Mouse (Mus musculus): ENCODE results near the gene Clic5.

The Clic5 gene

DNA sequence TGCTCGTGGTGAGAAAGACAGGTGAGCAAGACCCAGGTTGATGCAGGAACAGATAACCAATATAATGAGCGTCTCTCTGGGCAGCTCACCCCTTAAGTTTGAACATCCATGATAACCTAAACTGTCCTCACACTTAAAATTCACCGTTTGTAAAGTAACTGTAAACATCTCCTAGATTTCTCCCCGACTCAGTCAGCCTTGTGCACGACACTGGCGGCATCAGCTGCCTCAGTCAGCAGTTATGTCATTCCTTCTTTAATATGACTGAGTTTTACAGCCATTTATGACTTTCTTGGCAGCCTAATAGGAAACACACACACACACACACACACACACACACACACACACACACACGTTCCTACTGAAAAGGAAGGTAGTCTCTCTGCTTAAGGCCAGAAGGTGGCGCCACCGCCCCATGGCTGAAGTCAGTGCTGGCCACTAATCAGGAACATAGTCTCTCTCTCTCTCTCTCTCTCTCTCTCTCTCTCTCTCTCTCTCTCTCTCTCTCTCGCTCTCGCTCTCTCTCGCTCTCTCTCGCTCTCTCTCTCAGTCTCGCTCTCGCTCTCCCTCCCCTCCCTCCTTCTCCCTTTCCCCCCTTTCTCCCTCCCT lies 73.3 kb downstream of the Clic5 start:
- DNase-seq (ENCODE audit: low read depth in 2 of 2, low spot score in 2 of 2) = peak in 1 of 2 experiments; percentile 6

DNA sequence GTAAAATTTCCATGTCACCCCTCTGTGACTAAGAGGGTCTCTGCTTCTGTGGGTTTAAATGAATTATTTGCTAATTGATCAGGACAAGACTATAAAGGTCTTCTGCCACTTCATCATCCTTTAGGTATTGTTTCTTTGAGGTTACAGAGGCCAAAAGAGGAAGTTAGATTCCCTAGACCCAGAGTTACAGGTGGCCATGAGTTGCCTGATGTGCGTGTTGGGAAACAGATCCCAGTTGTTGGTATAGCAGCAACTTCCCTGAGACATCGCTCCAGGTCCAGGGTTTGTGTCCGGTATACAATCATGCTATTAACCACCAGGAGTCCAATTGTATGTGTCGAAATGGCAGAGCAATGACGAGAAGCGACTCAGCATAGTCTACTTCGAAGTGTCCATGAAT lies 81.7 kb downstream of the Clic5 start:
- DNase-seq (ENCODE audit: low read depth in 2 of 2, low spot score in 2 of 2) = no peak

DNA sequence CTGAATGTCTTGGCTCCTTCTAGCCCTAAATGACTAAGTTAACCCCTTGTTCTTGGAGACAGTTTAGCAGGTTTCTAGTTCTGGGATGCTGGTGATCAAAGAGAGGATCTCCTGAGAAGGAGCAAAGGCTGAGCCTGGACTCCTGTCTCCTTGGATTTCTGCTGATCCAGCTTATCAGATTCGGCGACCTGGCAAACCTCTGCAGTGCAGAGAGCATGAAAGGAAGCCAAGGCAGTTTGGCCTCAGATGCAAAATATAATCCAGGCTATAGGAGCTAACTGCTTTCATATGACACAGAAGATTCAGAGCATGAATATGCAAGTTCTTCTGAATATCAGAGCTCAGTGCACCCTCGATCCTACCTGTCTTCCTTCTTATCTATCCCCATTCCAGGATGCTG lies 83.0 kb downstream of the Clic5 start:
- no peak for DNase-seq (ENCODE audit: low read depth in 2 of 2, low spot score in 2 of 2)

DNA sequence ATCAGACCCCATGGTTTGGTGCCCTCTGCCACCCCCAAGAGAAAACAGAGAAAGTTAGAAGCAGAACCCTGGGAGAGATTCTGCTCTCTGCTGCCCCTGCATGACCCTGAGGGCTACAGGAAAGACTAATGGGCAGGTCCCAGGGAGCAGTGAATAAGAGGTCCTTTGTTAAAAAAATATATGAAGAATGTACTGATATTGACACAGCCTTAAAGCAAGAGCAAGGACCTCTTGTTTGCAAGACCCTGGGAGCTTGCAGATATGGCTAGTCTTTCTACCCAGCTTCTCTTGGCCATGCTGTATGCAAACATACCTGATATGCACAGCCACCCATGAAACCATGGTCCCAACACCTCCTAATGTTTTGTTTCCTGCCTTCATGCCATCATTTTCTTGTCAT lies 86.4 kb downstream of the Clic5 start:
- DNase-seq (ENCODE audit: low read depth in 2 of 2, low spot score in 2 of 2) = no peak

DNA sequence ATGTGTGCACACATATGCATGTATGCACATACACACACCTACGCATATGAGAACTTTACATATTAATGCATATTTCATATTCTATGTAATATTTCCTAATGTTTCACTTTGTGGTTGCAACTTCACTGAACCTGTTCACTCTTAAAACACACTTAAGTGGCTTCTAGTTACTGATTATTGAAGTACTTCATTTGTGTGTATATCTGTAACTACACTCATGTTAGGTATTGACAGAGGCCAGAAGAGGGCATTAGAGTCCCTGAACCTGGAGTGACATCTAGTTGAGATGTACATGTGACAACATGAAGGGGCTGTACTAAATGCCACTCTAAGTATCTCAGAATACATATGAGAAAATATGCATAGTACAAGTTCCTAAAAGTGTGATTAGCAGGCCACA lies 99.9 kb downstream of the Clic5 start:
- DNase-seq (ENCODE audit: low read depth in 2 of 2, low spot score in 2 of 2) = no peak

DNA sequence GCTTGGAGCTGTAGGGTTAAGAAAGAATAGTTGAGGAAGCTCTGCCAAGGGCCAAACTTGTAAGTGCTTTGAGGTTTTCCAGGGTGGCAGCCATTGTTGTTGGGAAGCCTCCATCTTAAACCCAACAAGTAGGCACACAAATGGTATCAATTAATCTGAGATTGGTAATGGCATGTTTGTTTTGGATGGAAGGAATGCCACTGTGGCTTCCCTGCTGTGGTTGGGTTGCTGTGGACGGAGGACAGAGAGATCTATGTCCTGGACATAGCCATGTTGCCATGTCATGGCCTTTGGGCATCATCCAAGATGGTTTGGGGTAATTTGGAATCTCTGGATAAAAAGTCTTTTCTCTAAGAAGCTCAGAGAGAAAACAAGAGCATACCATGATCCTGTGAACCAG lies 108.8 kb downstream of the Clic5 start:
- DNase-seq (ENCODE audit: low read depth in 2 of 2, low spot score in 2 of 2) = no peak

GRCm38 (mm10) chr17:44300236-44300635 lies 111.9 kb downstream of the Clic5 start:
- DNase-seq (ENCODE audit: low read depth in 2 of 2, low spot score in 2 of 2) = no peak

- DNase-seq (ENCODE audit: low read depth in 2 of 2, low spot score in 2 of 2) = no peak
Measured at GRCm38 (mm10) chr17:44300723-44301122, 112.3 kb downstream of the Clic5 start.

GRCm38 (mm10) chr17:44301224-44301811 lies 112.9 kb downstream of the Clic5 start:
- DNase-seq (ENCODE audit: low read depth in 2 of 2, low spot score in 2 of 2) = no peak

GRCm38 (mm10) chr17:44304076-44304475 lies 115.7 kb downstream of the Clic5 start:
- no peak for DNase-seq (ENCODE audit: low read depth in 2 of 2, low spot score in 2 of 2)

DNA sequence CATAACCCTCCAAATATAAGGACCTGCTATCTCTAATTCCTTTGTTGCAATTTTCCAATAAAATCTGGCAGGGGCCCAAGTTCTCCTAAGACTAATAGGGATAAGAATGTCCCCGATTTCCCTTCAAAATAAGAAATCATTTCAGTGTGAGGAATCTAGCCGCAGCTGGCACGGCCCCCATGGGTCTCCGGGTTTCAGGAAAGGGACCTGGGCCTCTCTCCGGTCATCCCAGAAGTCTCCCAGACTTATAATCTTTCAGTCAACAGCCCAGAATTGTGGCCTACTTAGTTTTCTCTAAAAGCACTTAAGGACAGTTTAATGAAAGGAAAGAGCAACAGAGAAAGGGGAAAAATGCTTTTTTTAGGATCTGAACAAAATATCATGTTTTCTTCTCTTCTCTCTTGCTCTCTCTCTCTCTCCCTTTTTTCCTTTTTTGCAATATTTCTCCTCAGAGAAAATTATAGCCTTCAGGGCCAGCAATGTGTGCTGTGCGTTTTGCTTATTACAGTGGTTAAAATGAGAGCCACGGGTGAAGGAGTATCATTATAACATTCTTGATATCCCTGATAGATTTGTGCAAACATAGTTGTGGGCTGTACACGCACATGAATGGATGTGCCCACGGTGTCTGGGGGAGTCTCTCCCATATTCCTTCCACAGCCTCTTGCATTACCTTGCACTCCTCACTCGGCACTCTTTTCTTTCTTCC lies 121.7 kb downstream of the Clic5 start:
- DNase-seq (ENCODE audit: low read depth in 2 of 2, low spot score in 2 of 2) = no peak

GRCm38 (mm10) chr17:44325314-44325713 lies 136.9 kb downstream of the Clic5 start:
- no peak for DNase-seq (ENCODE audit: low read depth in 2 of 2, low spot score in 2 of 2)

GRCm38 (mm10) chr17:44327279-44328146 lies 139.1 kb downstream of the Clic5 start:
- DNase-seq (ENCODE audit: low read depth in 2 of 2, low spot score in 2 of 2) = no peak

DNA sequence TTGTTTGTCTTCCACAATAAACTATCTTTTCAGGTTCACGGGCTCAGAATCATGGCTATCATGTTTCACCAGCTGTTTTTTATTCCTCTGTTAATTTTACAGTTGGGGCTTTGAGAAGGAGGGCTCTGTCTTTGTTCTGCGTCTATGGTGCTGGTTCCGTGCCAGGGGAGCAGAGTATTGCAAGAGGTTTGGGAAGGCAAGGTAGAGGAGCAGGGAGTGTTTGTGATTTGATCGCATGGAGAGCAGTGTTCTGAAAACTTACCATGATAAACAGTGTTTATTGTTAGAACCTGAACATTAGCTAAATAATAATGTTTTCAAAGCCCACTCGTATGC lies 139.7 kb downstream of the Clic5 start:
- no peak for DNase-seq (ENCODE audit: low read depth in 2 of 2, low spot score in 2 of 2)

All from CD8-positive naive resting alpha-beta T cell, adult 2 months (primary cell).